Mouse (Mus musculus): Measurements from ENCODE around the gene Rnf157.

GRCm38 (mm10) chr11:116347955-116348354, 64.9 kb downstream of the Rnf157 start:
- TF ChIP-seq CTCF (conservative IDR thresholded peaks at IDR 0.05 in 1 of 2, IDR thresholded peaks at IDR 0.05 in 1 of 2; ENCODE audit: low read depth in 2 of 2, low read length in 2 of 2) (no peak), ZNF384 (IDR thresholded peaks at IDR 0.05; ENCODE audit: low read depth, low read length) (no peak), POLR2A (IDR thresholded peaks at IDR 0.05; ENCODE audit: low read depth, low read length) (no peak), USF1 (IDR thresholded peaks at IDR 0.05; ENCODE audit: low read depth, low read length) (no peak), GABPA (IDR thresholded peaks at IDR 0.05; ENCODE audit: insufficient replicate concordance, low read depth, low read length) (no peak), SIN3A (IDR thresholded peaks at IDR 0.05; ENCODE audit: low read length) (no peak), IRF4 (IDR thresholded peaks at IDR 0.05; ENCODE audit: low read depth, low read length) (no peak), EP300 (IDR thresholded peaks at IDR 0.05; ENCODE audit: low read length) (no peak), ZKSCAN1 (IDR thresholded peaks at IDR 0.05; ENCODE audit: borderline replicate concordance, low read depth, low read length) (no peak), CHD2 (IDR thresholded peaks at IDR 0.05; ENCODE audit: low read length) (no peak)

All from CH12.LX (cell line).